Mouse (Mus musculus): ENCODE results near the gene Nfatc2ip.
"Not testable (repeated sequence)": the region's sequence is repeated elsewhere in the genome, so short reads cannot be mapped to it uniquely, and the experiment has no call there.

Gene Nfatc2ip

DNA sequence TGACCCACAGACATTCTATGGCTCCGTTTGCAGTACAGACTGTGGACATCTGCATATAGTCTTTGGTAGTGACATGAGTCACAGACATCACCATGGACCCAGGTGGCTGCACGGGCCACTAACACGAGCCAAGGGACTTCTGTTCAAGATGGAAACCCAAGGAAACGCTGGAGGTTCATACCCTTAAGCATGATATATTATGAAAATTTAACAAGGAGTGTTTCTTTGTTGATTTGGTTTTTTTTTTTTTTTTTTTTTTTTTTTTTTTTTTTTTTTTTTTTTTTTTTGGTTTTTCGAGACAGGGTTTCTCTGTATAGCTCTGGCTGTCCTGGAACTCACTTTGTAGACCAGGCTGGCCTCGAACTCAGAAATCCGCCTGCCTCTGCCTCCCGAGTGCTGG lies 6.0 kb upstream of the Nfatc2ip start:
- not testable (repeated sequence) for DNase-seq

DNA sequence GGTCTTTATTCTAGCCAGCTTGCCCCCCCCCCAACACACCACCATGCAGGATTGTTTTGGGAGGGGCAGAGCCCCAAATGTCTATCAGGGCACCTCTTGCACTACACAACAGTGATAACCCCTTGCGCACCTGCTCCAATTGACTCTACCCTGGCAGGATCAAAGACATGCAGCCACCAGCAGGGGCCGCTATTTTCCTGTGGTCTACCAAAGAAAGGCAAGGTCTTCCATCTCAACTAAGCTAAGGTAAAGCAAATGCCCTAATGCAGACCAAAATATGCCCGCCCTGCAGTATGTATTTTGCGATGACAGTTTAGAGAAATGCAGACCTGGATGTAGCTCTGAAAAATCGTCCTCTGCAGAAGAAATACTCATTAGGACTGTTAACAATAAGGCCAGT lies 3.0 kb upstream of the Nfatc2ip start:
- peak; percentile 72 for DNase-seq

DNA sequence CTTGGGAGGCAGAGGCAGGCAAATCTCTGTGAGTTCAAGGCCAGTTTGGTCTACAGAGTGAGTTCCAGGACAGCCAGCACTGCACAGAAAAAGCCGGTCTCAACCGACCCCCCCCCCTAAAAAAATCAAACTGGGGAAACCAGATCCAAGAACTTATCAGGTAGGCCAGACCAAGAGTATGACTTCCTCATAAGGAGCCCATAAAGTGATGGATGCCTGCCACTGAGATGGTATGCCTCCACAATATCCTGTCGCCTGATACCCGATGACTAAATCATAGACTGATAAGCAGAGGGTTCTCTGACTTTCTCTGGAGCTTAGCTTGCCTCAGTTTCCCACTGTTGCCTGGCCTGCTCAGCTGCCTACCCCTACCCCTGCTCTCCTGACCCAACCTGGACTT lies 1.3 kb upstream of the Nfatc2ip start:
- DNase-seq: no peak

GRCm38 (mm10) chr7:126397221-126397620 lies 684 bp upstream of the Nfatc2ip start:
- DNase-seq: no peak

- not testable (repeated sequence) for DNase-seq
Measured at GRCm38 (mm10) chr7:126392086-126392884, 4.3 kb downstream of the Nfatc2ip start.

DNA sequence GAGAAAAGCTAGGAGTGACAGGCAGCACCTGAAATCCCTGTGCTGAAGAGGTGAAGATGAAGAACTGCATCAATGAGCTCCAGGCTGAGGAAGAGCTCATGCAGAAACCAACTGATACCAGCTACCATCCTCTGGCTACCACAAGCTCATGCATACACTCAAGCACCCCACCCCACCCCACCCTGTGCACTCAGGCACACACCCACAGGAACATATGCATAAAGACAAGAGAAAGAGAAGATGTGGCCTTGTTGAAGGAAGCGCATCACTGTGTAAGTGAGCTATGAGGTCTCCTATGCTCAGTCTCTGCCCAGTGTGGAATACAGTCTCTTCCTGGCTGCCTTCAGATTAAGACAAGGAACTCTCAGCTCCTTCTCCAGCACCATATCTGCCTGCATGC lies 8.4 kb downstream of the Nfatc2ip start:
- DNase-seq: no peak

DNA sequence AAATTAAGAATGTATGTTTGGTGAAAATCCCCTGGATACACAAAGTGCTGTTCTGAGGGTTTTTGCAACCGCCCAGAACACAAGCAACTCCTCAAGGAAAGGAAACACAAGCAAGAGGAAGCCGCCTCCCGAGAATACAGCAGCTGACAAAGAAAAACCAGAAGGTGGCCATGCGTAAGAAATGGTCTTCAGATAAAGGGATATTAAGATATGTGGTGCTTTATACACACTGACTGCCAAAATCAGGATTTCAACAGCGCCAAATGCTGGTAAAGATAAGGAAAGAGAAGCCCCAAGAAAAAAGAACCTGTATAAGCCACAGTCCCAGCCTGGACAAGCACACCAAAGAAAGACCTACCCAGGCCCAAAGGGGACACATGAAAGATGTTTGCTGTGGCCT lies 13.0 kb downstream of the Nfatc2ip start:
- DNase-seq: no peak

DNA sequence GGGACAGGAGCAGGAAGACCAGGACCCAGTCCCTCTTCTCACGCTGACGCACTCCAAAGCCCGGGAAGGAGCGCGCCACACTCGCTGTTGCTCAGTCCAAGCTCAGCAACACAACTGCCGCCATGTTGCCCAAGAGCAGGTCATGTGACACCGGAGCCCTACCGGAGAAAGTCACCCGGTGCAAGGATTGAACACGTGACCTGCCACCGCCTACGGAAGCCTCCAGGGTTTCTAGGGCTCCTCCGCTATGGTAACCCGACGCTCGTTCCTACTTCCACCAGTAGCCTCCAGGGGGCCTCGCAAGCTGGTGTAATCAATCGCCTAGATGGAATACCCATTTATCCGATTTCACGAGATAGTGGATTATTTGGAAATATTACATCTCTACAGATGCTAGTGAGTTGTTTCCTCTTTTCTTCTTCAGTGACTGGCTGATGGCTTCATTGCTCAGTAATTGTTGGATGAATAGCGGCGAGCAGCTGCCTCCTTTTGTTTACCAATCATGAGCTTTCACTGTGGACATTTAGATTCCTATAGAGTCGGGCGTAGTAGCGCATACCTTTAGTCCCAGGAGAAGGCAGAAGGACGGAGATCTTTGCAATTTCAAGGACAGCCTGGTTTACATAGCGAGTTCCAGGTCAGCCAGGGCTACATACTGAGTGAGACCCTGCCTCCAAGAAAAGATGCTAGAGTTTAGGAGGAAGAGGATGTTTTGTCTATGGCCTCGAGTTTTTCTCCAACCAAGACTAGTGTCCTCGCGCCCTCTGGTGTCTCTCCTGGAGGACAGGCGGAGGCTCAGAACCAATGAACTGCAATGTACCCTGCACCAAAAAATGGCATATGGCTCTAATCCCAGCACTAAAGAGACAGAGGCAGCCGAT lies 19.0 kb downstream of the Nfatc2ip start, which contains the start of gene Spns1:
Gene Spns1 (minus strand): TSS at position 173 of the 881 bp plus-strand sequence.
- DNase-seq: peak; percentile 95

- peak; percentile 44 for DNase-seq
Measured at GRCm38 (mm10) chr7:126376903-126377277, 19.6 kb downstream of the Nfatc2ip start.

GRCm38 (mm10) chr7:126375012-126375411 lies 21.5 kb downstream of the Nfatc2ip start:
- DNase-seq: no peak

DNA sequence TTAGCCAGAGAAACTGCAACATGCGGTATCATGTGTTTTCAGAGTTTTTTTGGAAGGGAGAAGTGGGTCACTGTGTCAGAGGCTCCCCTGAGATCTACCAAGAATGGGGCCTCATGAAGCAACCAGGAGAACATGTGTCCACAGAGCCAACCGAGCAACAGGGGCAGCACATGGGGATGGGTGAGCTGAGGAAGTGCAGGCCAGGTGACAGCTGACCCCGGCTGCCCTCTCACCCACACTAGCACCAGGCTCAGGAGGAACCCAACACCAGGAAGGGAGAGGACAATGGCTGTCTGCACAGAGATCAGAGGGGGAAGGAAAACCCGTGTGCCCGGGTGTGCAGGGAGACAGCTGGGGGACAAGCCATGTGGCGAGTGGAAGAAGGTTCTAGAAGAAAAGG lies 22.0 kb downstream of the Nfatc2ip start:
- no peak for DNase-seq

DNA sequence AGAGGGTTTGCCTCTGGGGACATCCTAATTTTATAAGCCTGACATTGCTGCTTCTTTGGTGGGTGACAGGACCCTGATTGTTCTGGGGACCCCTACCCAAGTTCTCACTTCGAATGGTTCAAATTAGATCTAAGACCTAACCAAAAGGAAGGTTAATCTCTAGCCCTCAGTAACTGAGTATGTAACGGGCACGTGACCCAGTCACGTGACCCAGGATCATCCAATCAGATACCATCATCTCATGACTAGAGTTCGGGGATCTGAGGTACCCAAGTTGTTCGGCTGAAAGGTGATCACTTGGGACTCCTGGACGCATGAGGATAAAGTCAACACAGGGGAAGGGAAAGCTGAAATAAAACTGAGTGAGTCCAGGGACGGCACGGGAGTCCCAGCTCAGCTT lies 23.5 kb downstream of the Nfatc2ip start:
- DNase-seq: no peak

DNA sequence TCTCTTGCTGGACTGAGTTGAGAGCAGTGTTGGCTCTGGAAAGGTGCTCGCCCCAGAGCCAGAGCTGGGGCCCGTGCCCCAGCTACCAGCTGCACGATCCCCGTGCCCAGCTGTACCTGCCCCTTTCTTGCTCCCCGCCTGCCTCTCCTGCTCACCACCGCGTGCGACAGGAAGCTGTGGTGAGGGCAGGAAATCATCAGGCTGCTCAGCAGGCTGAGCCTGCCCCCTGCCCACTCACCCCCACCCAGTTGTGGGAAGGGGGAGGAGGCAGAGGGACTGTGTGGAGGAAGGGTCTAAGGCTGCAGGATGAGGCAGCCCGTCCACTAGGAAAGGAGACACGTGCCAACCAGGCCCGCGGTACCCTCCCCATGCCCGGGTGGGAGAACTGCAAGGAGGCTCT lies 27.1 kb downstream of the Nfatc2ip start, which contains the start of gene Lat:
Gene Lat (minus strand): TSS at position 178 of the 400 bp plus-strand sequence.
- no peak for DNase-seq

DNA sequence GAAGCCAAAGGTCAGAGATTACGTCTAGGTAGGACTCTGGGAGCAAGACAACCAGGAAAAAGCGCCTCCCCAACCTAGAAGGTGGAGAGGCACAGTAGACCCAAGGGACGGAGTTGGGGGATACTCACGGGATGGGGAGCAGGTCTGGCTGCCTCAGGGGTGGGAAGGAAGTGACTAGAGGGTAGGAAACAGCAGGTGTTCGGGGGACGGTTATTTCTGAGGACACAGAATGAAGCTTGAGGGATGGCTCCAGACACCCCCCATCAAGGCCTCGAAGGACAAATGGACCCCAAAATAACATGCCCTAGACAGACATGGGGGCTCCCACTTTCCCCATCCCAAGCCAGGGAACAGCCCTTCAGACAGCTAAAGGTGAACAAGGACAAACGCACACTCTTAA lies 28.2 kb downstream of the Nfatc2ip start:
- DNase-seq: no peak

DNA sequence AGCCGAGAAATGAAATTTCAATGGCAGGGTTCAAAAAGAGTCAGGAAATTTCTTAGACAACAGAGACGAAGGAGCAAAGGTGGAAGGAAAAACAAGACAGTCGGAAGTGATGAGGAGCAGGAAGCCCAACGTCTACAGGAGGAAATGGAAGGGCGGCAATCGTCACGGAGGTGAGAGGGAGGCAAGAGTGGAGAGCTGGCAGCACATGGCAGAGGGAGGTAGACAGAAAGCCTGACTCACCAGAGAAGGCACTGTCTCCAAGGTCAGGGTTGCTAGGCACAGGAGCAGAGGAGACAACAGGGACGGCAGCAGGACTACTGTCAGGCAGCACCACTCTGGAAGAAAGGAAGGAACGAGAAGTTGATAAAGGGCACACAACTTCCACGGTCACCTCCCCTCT lies 28.9 kb downstream of the Nfatc2ip start:
- no peak for DNase-seq

- no peak for DNase-seq
Measured at GRCm38 (mm10) chr7:126363038-126363437, 33.5 kb downstream of the Nfatc2ip start.

- DNase-seq: no peak
Measured at GRCm38 (mm10) chr7:126359049-126359448, 37.5 kb downstream of the Nfatc2ip start.

- no peak for DNase-seq
Measured at GRCm38 (mm10) chr7:126358413-126358812, 38.1 kb downstream of the Nfatc2ip start.

- DNase-seq: no peak
Measured at GRCm38 (mm10) chr7:126357838-126358237, 38.7 kb downstream of the Nfatc2ip start.

DNA sequence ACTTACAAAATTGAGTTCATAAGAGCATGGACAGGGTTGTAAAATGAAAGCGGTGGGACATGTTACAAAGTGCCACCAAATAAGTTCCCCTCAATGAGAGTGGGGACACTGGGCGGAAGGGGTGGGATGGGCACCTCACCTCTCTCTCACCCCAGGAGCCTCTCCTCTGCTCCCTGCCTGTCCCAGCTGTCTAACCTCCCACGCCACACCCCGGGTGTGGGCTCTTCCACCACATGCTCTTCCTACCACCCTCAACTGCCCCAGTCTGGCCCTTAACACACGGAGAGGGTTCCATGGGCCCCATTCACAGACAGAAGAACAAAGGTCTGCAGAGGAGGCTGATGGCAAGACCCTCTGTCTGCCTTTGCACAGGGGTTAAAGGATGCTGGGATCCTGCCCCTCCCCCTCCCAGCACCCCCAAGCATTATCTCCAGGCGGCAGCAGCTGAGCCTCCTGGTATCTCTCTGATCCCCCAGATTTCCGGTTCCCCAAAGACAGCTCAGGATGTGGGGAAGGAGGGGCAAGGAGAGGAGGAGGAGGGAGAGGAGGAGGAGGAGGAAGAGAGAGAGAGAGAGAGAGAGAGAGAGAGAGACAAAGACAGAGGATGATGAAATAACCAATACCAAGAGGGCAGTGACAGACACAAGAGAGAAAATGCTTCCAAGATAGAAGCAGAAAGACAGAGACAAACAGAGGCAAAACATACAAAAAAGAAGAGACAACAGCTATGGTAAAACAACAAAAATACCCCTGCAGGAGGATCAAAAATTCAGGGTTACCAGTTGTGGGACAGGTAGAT lies 39.5 kb downstream of the Nfatc2ip start:
- no peak for DNase-seq

DNA sequence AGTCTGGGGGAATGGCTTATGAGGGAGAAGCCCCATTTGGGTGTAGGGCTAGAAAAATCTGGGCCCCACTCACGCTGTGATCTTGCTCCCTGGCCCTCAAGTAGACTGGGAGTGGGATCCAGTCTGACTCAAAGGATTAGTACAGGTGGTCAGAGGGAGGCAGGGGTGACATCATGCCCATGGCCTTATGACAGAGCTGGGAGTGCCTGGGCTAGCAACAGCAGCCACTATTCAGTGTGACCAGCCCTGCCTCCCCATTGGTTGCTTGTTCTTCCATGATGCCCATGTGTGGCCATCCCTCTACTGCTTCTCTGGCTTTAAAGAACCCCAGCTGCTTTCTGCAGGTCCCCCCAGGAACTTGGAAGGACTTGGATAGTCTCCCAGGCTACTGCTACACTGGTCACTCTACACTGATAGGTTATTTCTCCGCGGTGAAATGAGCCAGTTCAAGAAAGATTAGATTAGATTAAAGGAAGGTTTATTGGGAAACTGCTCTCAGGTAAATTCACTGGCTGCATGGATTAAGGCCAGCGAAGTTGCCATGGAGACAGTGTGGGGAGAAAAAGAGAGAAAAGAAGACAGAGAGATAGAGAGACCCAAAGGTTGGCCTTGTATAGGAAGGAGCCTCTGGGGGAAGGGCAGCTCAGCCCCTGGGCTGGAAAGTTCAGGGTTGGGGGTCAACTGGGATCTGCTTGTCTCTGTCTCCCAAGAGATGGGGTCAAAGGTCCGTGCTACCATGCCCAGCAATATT lies 40.5 kb downstream of the Nfatc2ip start:
- no peak for DNase-seq

Data from cerebellum, adult 11 months (tissue).